Mouse (Mus musculus) cerebellum, postnatal 36 days (tissue): ENCODE measurements at regions not wholly inside any gene's neighbourhood (a gene's known extent, or its start where the extent isn't known, plus 50 kb on each side); places are given as distances from the start of the nearest gene placed in this dataset.
A peak's percentile ranks its signal among the peaks of the same experiment; 100 is the strongest.

Source experiments
- DNase-seq, 2 experiments: peaks; one replicate each; pipeline ENCODE4 v3.0.0; 2021 to 2022; ENCODE audit warnings: mixed read lengths in 2 of 2

DNA sequence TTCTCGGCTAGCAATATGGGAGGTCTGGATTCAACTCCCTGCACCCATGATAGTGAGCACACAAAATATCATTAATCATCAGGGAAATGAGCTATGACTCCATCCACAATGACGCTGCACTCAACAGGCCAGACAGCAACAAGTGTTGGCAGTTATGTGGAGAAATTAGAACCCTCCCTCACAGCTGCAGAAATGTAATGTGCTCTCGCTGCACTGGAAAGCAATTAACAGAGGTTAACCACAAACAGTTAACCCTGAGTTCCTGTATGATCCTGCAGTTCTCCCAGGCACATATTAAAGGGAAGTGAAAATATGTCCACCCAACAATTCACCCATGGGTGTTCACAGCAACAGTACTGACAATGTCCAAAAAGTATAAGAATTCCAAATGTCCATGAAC is 54.0 kb upstream of the Jade2 start:
- no peak for DNase-seq

DNA sequence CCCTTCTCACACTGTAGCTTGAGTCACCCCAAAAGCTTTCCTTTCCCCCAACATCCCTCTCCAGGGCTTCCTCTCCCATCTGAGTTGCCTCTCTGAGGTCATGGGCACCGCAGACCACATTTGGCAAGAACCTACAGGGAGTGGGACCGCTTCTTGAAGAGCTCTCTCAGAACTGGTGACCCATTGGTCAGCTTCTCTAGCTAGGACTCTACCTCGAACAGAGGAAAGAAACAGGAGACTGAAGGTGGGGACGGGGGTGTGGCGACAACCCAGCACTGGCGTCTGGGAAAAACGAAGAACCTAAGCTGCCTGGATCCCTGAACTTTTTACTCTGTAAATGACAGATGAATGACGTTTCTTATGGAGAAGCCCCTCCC is 51.8 kb upstream of the Cdkn2aipnl start:
- no peak for DNase-seq

DNA sequence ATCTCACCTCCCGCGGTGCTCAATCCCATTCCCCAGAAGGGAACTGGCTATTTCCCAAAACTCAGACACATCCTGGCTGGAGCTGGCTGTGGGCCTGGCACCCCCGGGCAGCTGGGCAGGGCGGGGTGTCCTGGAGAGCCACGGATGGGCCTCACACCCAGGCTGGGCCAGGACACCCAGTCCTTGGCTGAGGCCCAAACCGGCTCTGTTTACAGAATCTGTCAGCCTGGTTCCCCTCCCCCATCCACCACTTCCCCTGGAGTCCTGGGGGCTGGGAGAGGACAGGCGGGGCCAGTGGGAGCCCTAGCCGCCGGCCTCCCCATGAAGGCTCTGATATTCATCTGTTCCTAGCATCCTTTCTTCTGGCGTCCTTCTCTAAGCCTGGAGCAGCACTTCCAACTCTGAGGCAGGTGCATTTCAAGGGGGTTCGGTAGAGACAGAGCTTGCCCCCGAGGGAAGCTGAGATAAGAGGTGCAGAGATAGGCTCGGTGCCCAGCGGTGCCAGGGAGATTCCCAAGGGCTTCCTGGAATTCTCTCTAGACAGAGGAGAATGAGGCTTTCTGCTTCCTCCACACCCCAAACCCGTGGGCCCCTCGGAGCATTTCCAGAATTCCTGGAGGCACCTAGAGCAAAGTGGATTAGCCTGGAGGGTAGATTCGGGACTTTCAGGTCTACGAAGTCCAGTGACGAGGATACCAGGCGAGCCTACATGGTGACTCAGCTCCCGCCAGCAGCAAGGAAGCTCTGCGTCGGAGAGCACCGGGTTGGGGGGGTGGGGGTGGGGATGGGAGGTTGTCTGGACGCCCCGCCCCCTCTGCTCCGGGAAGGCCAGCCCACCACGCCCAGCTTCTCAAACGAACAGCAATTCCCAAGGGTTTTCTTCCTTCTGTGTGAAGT is 51.2 kb upstream of the Cdkn2aipnl start:
- DNase-seq: peak; percentile 48 to 52
